Mouse (Mus musculus): ENCODE measurements at regions not wholly inside any gene's neighbourhood (a gene's known extent, or its start where the extent isn't known, plus 50 kb on each side); places are given as distances from the start of the nearest gene placed in this dataset.

DNA sequence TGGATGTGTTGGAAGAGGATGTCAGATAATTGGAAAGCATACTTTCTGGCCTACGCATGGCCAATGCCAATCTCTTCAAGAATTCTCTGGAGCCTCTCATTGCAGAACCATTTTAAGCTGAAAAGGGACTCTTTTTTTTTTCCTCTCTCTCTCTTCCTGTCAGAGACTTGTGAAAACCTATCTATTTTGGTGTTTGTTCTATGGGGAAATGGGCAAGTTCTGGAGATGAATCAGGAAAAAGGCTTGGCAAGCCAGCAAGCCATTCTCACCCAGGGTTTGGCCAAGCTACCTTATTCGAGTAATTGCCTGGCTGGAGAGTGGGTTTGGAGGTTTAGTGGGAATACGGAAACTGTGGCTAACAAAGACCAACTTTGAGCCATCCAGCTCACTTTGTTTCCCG, 299.4 kb downstream of the Igsf11 start:
- no peak for TF ChIP-seq CTCF (IDR thresholded peaks at IDR 0.05; ENCODE audit: low read depth, low read length)
- no peak for TF ChIP-seq POLR2A (IDR thresholded peaks at IDR 0.05; ENCODE audit: insufficient read depth, low read length)
